Mouse (Mus musculus) heart, adult 2 months (tissue): Measurements from ENCODE around the gene Cpsf4l.

Experiments
- CTCF ChIP-seq: fragments of 200-600 bp; IDR thresholded peaks from 2 replicates; pipeline ENCODE4 v1.8.1; 2022; ENCODE audit warnings: antibody characterized with exemption, mild to moderate bottlenecking, moderate library complexity
- POLR2A ChIP-seq: fragments of 200-500 bp; IDR thresholded peaks from 2 replicates; pipeline ENCODE4 v1.6.1; 2011; ENCODE audit warnings: mild to moderate bottlenecking, low read depth, low read length, control low read depth; ENCODE audit not compliant: insufficient read depth

GRCm38 (mm10) chr11:113705966-113706652, 3.7 kb downstream of the Cpsf4l start:
- no peak for TF ChIP-seq POLR2A
- no peak for TF ChIP-seq CTCF
